Mouse (Mus musculus) intestine, embryonic 15.5 days (tissue): ENCODE measurements around the gene BC035947. TPM values are rescaled to one million over a fixed set of nuclear protein-coding genes. Genes with fewer than 3 reads are reported as not detected.
"Not testable (repeated sequence)": the region's sequence is repeated elsewhere in the genome, so short reads cannot be mapped to it uniquely, and the experiment has no call there.

Experiments used
- ATAC-seq: fragments of 200-750 bp; cut with Nextera tagmentation; 2 replicates; pipeline ENCODE4 v1.8.0; 2017; ENCODE audit warnings: moderate TSS enrichment, moderate library complexity
- H3K27ac ChIP-seq: fragments of 300-500 bp; sonication (generic); 2 replicates; pipeline ENCODE4 v1.5.1; 2015; ENCODE audit warnings: mild to moderate bottlenecking, inconsistent platforms
- H3K27me3 ChIP-seq: fragments of 300-500 bp; sonication (generic); replicated peaks from 2 replicates; pipeline ENCODE4 v1.6.1; 2015; ENCODE audit warnings: inconsistent platforms
- H3K36me3 ChIP-seq: fragments of 300-500 bp; sonication (generic); 2 replicates; pipeline ENCODE4 v1.6.1; 2015; ENCODE audit warnings: inconsistent platforms
- H3K4me1 ChIP-seq: fragments of 300-500 bp; sonication (generic); replicated peaks from 2 replicates; pipeline ENCODE4 v1.6.1; 2015; ENCODE audit warnings: inconsistent platforms
- H3K4me2 ChIP-seq: fragments of 300-500 bp; sonication (generic); replicated peaks from 2 replicates; pipeline ENCODE4 v1.6.1; 2015; ENCODE audit warnings: mild to moderate bottlenecking, inconsistent platforms
- H3K4me3 ChIP-seq: fragments of 300-500 bp; sonication (generic); replicated peaks from 2 replicates; pipeline ENCODE4 v1.5.1; 2015; ENCODE audit warnings: inconsistent platforms
- H3K9ac ChIP-seq: fragments of 300-500 bp; sonication (generic); 2 replicates; pipeline ENCODE4 v1.6.1; 2015; ENCODE audit warnings: inconsistent platforms
- H3K9me3 ChIP-seq: fragments of 300-500 bp; sonication (generic); 2 replicates; pipeline ENCODE4 v1.6.1; 2016; ENCODE audit warnings: inconsistent platforms
- WGBS: fragments of 180-500 bp; shearing (Covaris S2); methylation state at CpG from one replicate; pipeline ENCODE4 v1.1.7; 2015; 5-methylcytosine and 5-hydroxymethylcytosine counted together
- polyA plus RNA-seq: library from polyadenylated mRNA; unstranded; fragments of >200 nt; fragmentation: Nextera tagmentation; extraction: Ambion mirVana; gene quantifications from 2 replicates; pipeline ENCODE4 v1.2.1, GENCODE M21; 2015

BC035947 gene
- 0.45 and 0.56 TPM in 2 replicates for polyA plus RNA-seq

DNA sequence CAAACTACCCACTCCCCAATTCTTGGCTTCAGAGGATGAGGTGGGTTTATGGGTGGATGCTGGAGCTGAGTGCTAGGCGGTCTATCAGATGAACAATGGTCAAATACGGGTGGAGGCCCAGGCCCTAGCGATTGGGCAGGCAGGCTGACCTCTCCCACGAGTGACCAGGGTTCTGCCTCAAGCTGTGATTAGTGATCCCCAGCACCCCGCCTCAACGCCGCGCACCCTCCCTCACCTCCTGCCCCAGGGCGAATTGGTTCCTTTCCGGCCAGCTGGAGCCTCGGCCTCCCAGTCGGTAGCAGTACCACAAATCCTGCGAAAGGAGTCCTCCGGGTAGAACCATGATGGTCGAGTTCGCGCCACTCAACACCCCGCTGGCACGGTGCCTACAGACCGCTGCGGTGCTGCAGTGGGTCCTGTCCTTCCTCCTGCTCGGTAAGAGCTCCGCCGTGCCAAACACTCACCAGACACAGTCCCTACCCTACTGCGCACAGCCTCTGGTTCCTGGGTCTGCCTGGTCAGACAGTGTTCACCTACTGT is at the start of gene BC035947:
Gene BC035947, minus strand, starts transcription at position 538 of the 540 bp plus-strand sequence.
- H3K9ac ChIP-seq = no peak within 1 kb of the TSS
- ATAC-seq = peak; percentile 46; the same call in 1 of the 2 replicates

DNA sequence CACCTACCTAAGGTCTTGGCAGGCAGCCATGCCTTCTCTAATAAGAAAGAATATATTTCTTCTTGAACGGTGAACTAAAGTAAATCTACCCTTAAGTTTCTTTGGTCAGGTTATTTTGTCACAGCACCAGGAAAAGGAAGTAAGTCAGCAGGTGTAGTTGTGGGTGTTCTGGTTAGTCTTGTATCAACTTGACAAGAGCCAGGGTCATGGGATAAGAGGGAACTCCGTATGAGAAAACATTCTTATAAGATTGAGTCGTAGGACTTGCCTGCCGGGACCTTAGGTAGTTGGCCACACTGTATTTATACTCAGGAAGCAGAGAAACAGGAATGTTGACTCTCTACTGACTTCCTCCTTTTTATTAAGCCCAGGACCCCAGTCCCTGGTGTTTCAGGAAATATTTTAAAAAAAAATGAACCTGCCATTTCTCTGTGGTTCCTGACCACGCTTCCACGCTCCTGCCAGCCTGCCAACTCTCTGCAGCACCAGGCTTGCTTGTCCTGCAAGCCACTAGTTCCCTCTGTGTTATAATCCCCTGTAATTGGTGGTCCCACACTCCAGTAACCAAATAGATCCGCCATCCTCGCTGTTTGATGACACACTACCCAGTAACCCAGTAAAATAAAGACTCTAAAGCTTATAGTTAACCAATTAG is 42.2 kb upstream of the BC035947 start:
- 62% methylated on average over 8 of the region's 8 CpGs for WGBS
- no peak for ATAC-seq
- H3K36me3 ChIP-seq = no peaks in the 10 kb centered on the region
- H3K9ac ChIP-seq = no peak overlapping the region
- H3K27me3 ChIP-seq = no peaks in the 10 kb centered on the region
- H3K4me2 ChIP-seq = no peak overlapping the region
- H3K4me1 ChIP-seq = no peaks in the 10 kb centered on the region
- H3K9me3 ChIP-seq = no peaks in the 10 kb centered on the region; the same call in 1 of the 2 replicates
- no peak overlapping the region for H3K4me3 ChIP-seq
- no peak overlapping the region for H3K27ac ChIP-seq

More for the DNA sequence above, at the start of gene BC035947:
- Histone ChIP-seq H3K9me3 (no peaks in the 10 kb centered on the region; the same call in 1 of the 2 replicates), H3K4me1 (0 out of 2 replicates have a peak, but pooled peaks cover 4% of the 10 kb centered on the region), H3K27ac (no peak within 1 kb of the TSS), H3K27me3 (no peaks in the 10 kb centered on the region), H3K36me3 (no peaks in the 10 kb centered on the region), H3K4me2 (peak within 1 kb of the TSS; percentile 73), H3K4me3 (peak within 1 kb of the TSS; percentile 29)
- 4% methylated on average over 25 of the region's 25 CpGs for WGBS

DNA sequence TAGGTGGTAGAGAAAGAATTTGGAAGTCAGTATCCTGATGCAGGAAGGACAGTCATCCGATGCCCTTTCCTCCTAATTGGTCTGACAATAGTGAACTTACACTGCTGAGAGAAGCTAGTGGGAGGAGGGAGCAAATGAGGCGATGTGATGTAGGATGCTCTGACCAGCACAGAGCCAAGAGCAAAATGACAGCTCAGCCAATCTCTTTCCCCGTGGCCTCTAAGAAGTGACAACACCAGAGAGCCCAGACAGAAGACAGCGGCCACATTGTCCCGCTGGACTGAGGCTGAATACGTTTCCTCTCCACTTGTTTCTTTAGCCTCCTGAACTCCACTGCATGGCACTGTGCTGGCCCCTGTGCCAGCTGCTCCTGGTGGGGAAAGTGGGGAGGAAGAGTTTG is 37.0 kb upstream of the BC035947 start:
- H3K9ac ChIP-seq = no peak overlapping the region
- no peaks in the 10 kb centered on the region for H3K4me1 ChIP-seq
- 58% methylated on average over 6 of the region's 6 CpGs for WGBS
- H3K4me2 ChIP-seq = no peak overlapping the region
- H3K9me3 ChIP-seq = no peaks in the 10 kb centered on the region
- H3K27me3 ChIP-seq = no peaks in the 10 kb centered on the region
- no peak overlapping the region for H3K4me3 ChIP-seq
- ATAC-seq = no peak
- H3K36me3 ChIP-seq = no peaks in the 10 kb centered on the region
- H3K27ac ChIP-seq = no peak overlapping the region

DNA sequence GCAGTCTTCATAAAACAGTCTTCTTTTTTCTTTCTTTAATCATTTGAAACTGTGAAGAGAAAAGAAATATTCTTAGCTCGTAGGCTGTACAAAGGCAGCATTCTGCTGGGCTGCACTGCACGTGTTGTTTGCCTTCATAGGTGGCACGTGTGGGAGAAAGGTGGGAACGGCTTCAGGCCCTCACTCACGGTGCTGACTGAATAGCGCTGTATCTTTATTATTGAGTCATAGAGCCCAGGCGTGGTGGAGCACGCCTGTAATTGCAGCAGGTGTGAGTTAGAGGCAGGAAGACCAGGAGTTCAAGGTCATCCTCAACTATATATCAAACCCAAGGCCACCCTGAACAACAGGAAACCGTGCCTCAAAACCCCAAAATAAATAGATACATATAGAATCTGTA is 34.3 kb upstream of the BC035947 start:
- WGBS = 59% methylated on average over 9 of the region's 9 CpGs
- Histone ChIP-seq H3K4me2 (no peak overlapping the region), H3K27me3 (no peaks in the 10 kb centered on the region), H3K4me1 (no peaks in the 10 kb centered on the region), H3K4me3 (no peak overlapping the region), H3K9ac (no peak overlapping the region), H3K36me3 (no peaks in the 10 kb centered on the region), H3K27ac (no peak overlapping the region), H3K9me3 (no peaks in the 10 kb centered on the region)
- peak; percentile 59; the same call in 1 of the 2 replicates for ATAC-seq

DNA sequence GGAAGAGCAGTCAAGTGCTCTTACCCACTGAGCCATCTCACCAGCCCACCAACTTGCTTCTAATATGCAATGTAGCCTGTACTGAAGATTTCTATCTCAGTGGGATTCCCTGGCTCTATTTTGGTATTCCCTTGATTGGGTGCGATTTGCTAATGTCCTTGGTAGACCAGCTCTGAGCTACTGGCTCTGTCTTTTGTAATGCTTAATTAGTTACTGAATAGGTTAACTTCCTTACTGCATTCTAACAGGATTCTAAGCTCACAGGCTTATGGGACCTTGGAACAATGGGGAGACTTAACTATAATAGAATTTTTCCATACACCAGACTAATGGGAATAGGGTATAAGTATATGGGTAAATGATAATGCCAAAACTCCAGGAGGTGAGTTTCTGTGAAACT is 31.7 kb upstream of the BC035947 start:
- not testable (repeated sequence) for H3K9ac ChIP-seq, H3K9me3 ChIP-seq, H3K27me3 ChIP-seq, ATAC-seq, H3K4me2 ChIP-seq, H3K36me3 ChIP-seq, H3K27ac ChIP-seq, H3K4me3 ChIP-seq, H3K4me1 ChIP-seq
- 97% methylated on average over 1 of the region's 1 CpGs for WGBS

DNA sequence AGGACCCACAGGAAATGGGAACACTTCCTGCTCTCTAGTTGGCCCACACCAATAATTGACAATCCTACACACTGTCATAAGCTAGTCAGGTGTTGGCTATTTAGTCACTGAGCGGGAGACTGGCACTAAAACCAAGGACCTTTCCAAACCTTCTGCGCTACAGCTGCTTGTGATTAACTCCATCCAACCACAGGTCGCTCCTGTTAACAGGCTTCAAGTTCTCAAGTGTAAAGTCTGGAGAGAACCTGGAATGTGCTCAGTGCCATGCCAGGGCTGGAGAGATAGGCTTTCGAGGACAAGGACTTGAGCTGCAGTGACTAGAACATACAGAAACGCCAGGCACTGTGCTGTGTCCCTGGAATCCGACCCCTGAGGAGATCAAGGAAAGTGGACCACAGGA is 27.2 kb upstream of the BC035947 start:
- Histone ChIP-seq H3K27me3 (no peaks in the 10 kb centered on the region), H3K27ac (no peak overlapping the region), H3K36me3 (no peaks in the 10 kb centered on the region), H3K9ac (no peak overlapping the region), H3K4me3 (no peak overlapping the region), H3K4me1 (no peaks in the 10 kb centered on the region), H3K9me3 (no peaks in the 10 kb centered on the region), H3K4me2 (no peak overlapping the region)
- ATAC-seq = no peak
- 79% methylated on average over 6 of the region's 6 CpGs for WGBS

DNA sequence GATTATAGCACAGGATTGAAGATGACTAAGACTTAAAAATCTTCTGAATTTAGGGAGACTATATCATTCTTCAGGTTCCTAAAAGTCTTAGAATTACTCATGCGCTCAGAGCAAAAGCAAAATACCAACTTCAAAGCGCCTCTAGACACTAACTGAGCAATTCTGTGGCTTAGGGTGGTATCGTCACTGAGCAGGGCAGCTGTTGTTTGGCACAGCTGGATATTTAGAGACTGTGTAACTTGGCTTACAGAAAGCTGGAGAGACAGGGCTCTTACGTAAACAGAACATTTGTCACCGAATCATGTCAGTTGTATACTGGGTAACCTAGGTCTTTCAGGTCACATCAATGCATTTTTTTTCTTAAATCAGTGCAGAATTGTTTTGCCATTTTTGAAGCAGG is 26.4 kb upstream of the BC035947 start:
- Histone ChIP-seq H3K27ac (no peak overlapping the region), H3K9me3 (no peaks in the 10 kb centered on the region)

DNA sequence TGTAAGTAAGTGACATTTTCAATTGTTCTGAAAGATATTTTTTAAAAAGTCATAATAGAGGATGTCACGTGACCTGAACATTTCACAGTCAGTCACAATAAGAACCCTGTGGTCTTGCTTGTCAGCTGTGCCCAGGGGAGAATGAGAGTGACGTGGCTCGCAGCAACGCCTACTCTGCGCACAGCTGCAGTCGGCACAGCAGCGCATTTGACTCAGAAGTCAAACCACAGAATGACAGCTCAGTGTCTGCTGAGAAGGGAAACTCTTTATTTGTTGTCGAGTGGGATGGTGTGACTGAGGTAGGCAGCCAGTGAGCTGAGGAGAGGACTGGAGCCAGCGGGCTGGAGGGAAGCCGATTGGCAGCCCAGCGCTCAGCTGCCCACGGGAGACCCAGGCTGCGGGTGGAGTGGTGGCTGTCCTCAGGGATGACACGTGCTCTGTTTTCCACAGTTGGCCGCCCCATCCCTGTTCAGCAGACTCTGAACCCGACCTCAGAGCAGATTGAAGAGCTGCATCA is 25.6 kb upstream of the BC035947 start:
- 40% methylated on average over 16 of the region's 16 CpGs for WGBS
- ATAC-seq = peak; percentile 59
- Histone ChIP-seq H3K9me3 (no peaks in the 10 kb centered on the region), H3K4me1 (no peaks in the 10 kb centered on the region), H3K36me3 (no peaks in the 10 kb centered on the region), H3K27me3 (no peaks in the 10 kb centered on the region), H3K4me3 (peak overlapping the region; percentile 25), H3K4me2 (peak overlapping the region; percentile 51), H3K9ac (no peak overlapping the region), H3K27ac (no peak overlapping the region)

More for the DNA sequence above, 26.4 kb upstream of the BC035947 start:
- ATAC-seq = no peak
- Histone ChIP-seq H3K9ac (no peak overlapping the region), H3K4me1 (no peaks in the 10 kb centered on the region), H3K4me2 (no peak overlapping the region), H3K27me3 (no peaks in the 10 kb centered on the region), H3K36me3 (no peaks in the 10 kb centered on the region), H3K4me3 (no peak overlapping the region)
- 60% methylated on average over 5 of the region's 5 CpGs for WGBS

DNA sequence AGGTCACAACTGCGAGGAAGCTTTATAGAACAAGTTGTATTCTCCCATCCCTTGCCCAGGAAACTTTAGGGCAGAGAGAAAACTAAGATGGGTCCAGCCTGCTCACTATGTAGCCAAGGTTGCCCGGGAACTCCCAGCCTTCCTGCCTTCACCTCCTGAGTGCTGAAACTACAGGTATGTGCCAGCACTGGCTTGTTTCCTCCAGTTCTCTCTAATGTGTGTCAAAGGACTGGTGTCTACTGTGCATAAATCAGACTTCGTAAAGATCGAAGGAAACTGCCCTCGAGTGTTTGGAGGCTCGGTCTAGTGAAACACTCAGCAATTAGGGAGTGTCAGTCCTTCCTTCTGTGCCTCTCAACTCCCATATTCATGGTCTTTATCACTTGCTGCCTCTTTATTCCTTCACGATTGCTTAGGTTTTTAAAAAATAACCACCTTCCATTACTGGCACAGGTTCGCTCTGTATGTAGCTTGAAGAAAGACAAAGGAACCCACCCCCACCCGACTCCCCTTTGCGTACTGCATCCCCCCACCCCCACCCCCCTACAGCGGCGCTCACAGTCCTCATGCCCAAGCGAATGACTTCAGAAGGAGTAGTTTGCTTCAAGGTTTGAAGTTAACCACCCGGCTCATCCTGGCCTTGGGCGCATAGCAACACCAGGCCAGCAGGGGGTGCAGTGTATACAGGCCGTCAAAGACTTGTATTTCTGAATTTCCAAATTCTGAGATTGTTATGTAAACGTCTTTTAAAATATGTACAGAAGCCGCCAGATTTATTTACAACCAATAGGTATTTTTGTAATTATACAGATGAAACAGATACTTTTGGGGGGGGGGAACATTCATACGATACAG is 24.6 kb upstream of the BC035947 start:
- H3K9ac ChIP-seq = no peak overlapping the region
- no peaks in the 10 kb centered on the region for H3K27me3 ChIP-seq
- ATAC-seq = peak; percentile 61; the same call in 1 of the 2 replicates
- WGBS = 26% methylated on average over 19 of the region's 19 CpGs
- no peak overlapping the region for H3K27ac ChIP-seq
- H3K36me3 ChIP-seq = no peaks in the 10 kb centered on the region
- H3K4me2 ChIP-seq = peak overlapping the region; percentile 51
- no peaks in the 10 kb centered on the region for H3K9me3 ChIP-seq
- H3K4me3 ChIP-seq = no peak overlapping the region
- no peaks in the 10 kb centered on the region for H3K4me1 ChIP-seq

DNA sequence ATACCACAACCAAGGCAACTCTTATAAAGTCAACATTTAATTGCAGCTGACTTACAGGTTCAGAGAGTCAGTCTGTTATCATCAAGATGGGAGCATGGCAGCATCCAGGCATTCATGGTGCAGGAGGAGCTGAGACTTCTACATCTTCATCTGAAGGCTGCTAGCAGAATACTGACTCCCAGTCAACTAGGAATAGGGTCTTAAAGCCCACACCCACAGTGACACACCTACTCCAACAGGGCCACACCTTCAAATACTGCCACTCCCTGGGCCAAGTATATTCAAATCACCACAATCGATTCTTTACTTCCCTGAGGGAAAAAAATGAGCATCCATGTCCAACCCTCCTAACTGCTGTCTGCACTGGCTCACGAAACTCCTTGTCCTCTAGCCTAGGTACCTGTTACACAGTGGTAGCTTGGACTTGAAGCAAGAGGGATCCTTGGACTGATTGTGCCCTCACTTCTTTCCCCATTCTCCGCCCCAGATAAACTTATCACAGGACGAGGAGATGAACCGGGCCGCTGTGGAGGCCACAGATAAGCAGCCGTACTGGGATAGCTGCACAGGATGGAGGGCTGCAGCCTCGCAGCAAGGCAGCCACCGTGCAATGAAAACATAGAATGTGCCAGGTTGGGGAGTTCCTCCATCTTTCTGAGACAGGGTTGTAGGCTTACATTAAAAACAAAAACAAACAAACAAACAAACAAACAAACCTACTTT is 22.6 kb upstream of the BC035947 start:
- no peak overlapping the region for H3K27ac ChIP-seq
- no peak overlapping the region for H3K9ac ChIP-seq
- H3K4me1 ChIP-seq = no peaks in the 10 kb centered on the region
- H3K4me2 ChIP-seq = no peak overlapping the region
- no peaks in the 10 kb centered on the region for H3K9me3 ChIP-seq
- 80% methylated on average over 9 of the region's 9 CpGs for WGBS
- no peak overlapping the region for H3K4me3 ChIP-seq
- no peaks in the 10 kb centered on the region for H3K27me3 ChIP-seq
- ATAC-seq = no peak
- no peaks in the 10 kb centered on the region for H3K36me3 ChIP-seq

DNA sequence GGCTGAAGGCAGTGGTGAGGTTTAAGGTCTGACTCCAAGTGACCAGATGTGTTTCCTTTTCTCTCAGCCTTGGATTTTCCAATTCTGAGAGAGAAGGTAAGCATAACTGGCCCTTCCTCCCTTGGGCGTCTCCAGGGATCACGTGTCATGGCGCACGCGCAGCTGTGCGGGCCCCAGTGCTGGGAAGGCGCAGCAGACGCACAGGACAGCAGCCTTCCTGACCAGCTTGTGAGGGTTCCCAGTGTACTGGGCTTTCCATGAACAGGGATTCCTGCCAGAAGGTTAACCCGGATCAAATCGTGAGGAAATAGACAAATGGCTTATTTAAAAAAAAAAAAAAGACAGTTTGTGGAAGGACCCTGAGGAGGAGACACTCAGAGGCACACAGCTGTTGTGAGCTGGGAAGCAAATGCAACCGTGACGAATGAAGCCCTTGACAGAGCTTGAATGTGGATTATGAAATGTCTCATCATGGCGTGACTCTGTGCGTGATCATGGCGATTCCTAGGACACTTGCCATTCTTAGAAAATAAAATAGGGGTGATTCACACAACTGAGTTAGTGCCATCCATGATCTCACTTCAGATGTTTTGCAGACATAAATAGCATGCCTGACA is 20.3 kb upstream of the BC035947 start:
- no peak overlapping the region for H3K4me3 ChIP-seq
- H3K36me3 ChIP-seq = no peaks in the 10 kb centered on the region
- H3K27ac ChIP-seq = no peak overlapping the region
- no peaks in the 10 kb centered on the region for H3K9me3 ChIP-seq
- H3K9ac ChIP-seq = no peak overlapping the region
- H3K4me2 ChIP-seq = no peak overlapping the region
- H3K4me1 ChIP-seq = no peaks in the 10 kb centered on the region
- no peaks in the 10 kb centered on the region for H3K27me3 ChIP-seq
- ATAC-seq = no peak
- WGBS = 79% methylated on average over 15 of the region's 15 CpGs
